Mouse (Mus musculus): ENCODE measurements around the gene Ip6k3. TPM values are rescaled to one million over a fixed set of nuclear protein-coding genes. Genes with fewer than 3 reads are reported as not detected.
A peak's percentile ranks its signal among the peaks of the same experiment; 100 is the strongest.

Gene Ip6k3
- total and polyA plus RNA-seq, 3 experiments = 26.3 to 65.7 (median 53.9) TPM

- no peak for TF ChIP-seq E2F4 (IDR thresholded peaks at IDR 0.05; ENCODE audit: insufficient replicate concordance, low read depth, low read length)
- TF ChIP-seq HCFC1 (IDR thresholded peaks at IDR 0.05; ENCODE audit: low read depth, low read length) = no peak
- TF ChIP-seq GABPA (IDR thresholded peaks at IDR 0.05; ENCODE audit: insufficient replicate concordance, low read depth, low read length) = no peak
- 0 out of 2 replicates have a peak, but pooled peaks have one; percentile 15 for TF ChIP-seq UBTF (IDR thresholded peaks at IDR 0.05; ENCODE audit: low read depth, low read length)
- no peak for TF ChIP-seq ZKSCAN1 (IDR thresholded peaks at IDR 0.05; ENCODE audit: borderline replicate concordance, low read depth, low read length)
- no peak; the same call in none of the 2 replicates for TF ChIP-seq POLR2A (IDR thresholded peaks at IDR 0.05; ENCODE audit: low read depth, low read length)
- TF ChIP-seq NRF1 (IDR thresholded peaks at IDR 0.05; ENCODE audit: low read depth, low read length) = no peak
- no peak for TF ChIP-seq MYC (IDR thresholded peaks at IDR 0.05; ENCODE audit: low read depth, low read length)
- TF ChIP-seq RCOR1 (conservative IDR thresholded peaks at IDR 0.05; ENCODE audit: low read depth, low read length) = no peak
- no peak for TF ChIP-seq PAX5 (IDR thresholded peaks at IDR 0.05; ENCODE audit: low read length)
- TF ChIP-seq ETS1 (conservative IDR thresholded peaks at IDR 0.05; ENCODE audit: low read depth, low read length) = peak; percentile 73; the same call in 1 of the 2 replicates
- 0 out of 2 replicates have a peak, but pooled peaks have one; percentile 18 for TF ChIP-seq CHD2 (IDR thresholded peaks at IDR 0.05; ENCODE audit: low read length)
Measured at GRCm38 (mm10) chr17:27175196-27175874, 7.7 kb upstream of the Ip6k3 start (continued).

- peak overlapping the region; percentile 78 for H3K4me2 ChIP-seq (ENCODE audit: insufficient read depth, low read depth, poor library complexity, severe bottlenecking)
- in situ Hi-C loops (cut with MboI; ENCODE audit: low pct_ligation_motif_present, low pct_unique_long_range_greater_than_20kb, low sequenced_read_pairs) (no loop called here), dilution Hi-C loops (cut with MboI; ENCODE audit: extremely low pct_ligation_motif_present, extremely low pct_unique_long_range_greater_than_20kb, low sequenced_read_pairs) (no loop called here)
- peak overlapping the region; percentile 74 for H3K9ac ChIP-seq (ENCODE audit: insufficient read depth, low read depth)
- peak; percentile 83 for DNase-seq (ENCODE audit: extremely low read depth)
- peaks cover 0 to 3% of the 10 kb centered on the region in 2 experiments for H3K36me3 ChIP-seq (replicated peaks in 1 of 2; ENCODE audit: control insufficient read depth in 1 of 2, insufficient read depth in 1 of 2, low read length in 1 of 2)
- peaks cover 53 to 82% of the 10 kb centered on the region in 2 experiments for H3K4me1 ChIP-seq (ENCODE audit: control insufficient read depth in 1 of 2, insufficient read depth in 2 of 2)
- H3K4me3 ChIP-seq (replicated peaks in 1 of 3; ENCODE audit: low read depth in 2 of 3, low read length in 2 of 3, poor library complexity in 1 of 3) = peak overlapping the region in 2 of 3 experiments; percentile 37 to 56
- H3K9me3 ChIP-seq (replicated peaks; ENCODE audit: low read length) = peaks cover 5% of the 10 kb centered on the region
- H3K27me3 ChIP-seq (replicated peaks) = no peaks in the 10 kb centered on the region
- H3K27ac ChIP-seq (ENCODE audit: insufficient read depth, low read depth) = peak overlapping the region; percentile 99
- 0 out of 2 replicates have a peak, but pooled peaks cover 1% of the 10 kb centered on the region for H3K79me2 ChIP-seq (replicated peaks; ENCODE audit: control insufficient read depth, extremely low read depth, insufficient read depth, poor library complexity, severe bottlenecking)
- peak; percentile 75 for TF ChIP-seq BHLHE40 (IDR thresholded peaks at IDR 0.05; ENCODE audit: low read depth, low read length)
- TF ChIP-seq CHD1 (IDR thresholded peaks at IDR 0.05; ENCODE audit: low read depth, low read length) = no peak
- no peak for TF ChIP-seq GABPA (IDR thresholded peaks at IDR 0.05; ENCODE audit: insufficient replicate concordance, low read depth, low read length)
- no peak for TF ChIP-seq USF2 (conservative IDR thresholded peaks at IDR 0.05; ENCODE audit: low read depth, low read length)
- TF ChIP-seq MAFK (IDR thresholded peaks at IDR 0.05; ENCODE audit: insufficient replicate concordance, low read length) = peak; percentile 50; the same call in 1 of the 2 replicates
- peak; percentile 67 for TF ChIP-seq HCFC1 (IDR thresholded peaks at IDR 0.05; ENCODE audit: low read depth, low read length)
- TF ChIP-seq TCF12 (IDR thresholded peaks at IDR 0.05; ENCODE audit: low read depth, low read length) = peak; percentile 86
- TF ChIP-seq E2F4 (IDR thresholded peaks at IDR 0.05; ENCODE audit: insufficient replicate concordance, low read depth, low read length) = no peak
- 0 out of 2 replicates have a peak, but pooled peaks have one; percentile 62 for TF ChIP-seq KAT2A (IDR thresholded peaks at IDR 0.05; ENCODE audit: insufficient replicate concordance, low read length)
- TF ChIP-seq CHD2 (IDR thresholded peaks at IDR 0.05; ENCODE audit: low read length) = peak; percentile 84
- TF ChIP-seq JUND (conservative IDR thresholded peaks at IDR 0.05; ENCODE audit: low read depth, low read length) = peak; percentile 35; the same call in 1 of the 2 replicates
- TF ChIP-seq TBP (conservative IDR thresholded peaks at IDR 0.05; ENCODE audit: low read depth, low read length) = peak; percentile 78; the same call in 1 of the 2 replicates
- TF ChIP-seq MYC (IDR thresholded peaks at IDR 0.05; ENCODE audit: low read depth, low read length) = 0 out of 2 replicates have a peak, but pooled peaks have one; percentile 48
- peak; percentile 11; the same call in 1 of the 2 replicates for TF ChIP-seq JUN (IDR thresholded peaks at IDR 0.05; ENCODE audit: insufficient read depth, low read depth, low read length)
- TF ChIP-seq SIN3A (IDR thresholded peaks at IDR 0.05; ENCODE audit: low read length) = peak; percentile 79
- peak; percentile 91 for TF ChIP-seq IRF4 (IDR thresholded peaks at IDR 0.05; ENCODE audit: low read depth, low read length)
- no peak for TF ChIP-seq NRF1 (IDR thresholded peaks at IDR 0.05; ENCODE audit: low read depth, low read length)
- no peak for TF ChIP-seq ZKSCAN1 (IDR thresholded peaks at IDR 0.05; ENCODE audit: borderline replicate concordance, low read depth, low read length)
- TF ChIP-seq ZMIZ1 (IDR thresholded peaks at IDR 0.05; ENCODE audit: low read depth, low read length) = no peak; the same call in 1 of the 2 replicates
- TF ChIP-seq SMC3 (IDR thresholded peaks at IDR 0.05; ENCODE audit: low read depth, low read length) = peak; percentile 29
- TF ChIP-seq NELFE (IDR thresholded peaks at IDR 0.05; ENCODE audit: low read depth, low read length) = peak; percentile 74; the same call in 1 of the 2 replicates
- peak; percentile 90 for TF ChIP-seq MEF2A (IDR thresholded peaks at IDR 0.05; ENCODE audit: borderline replicate concordance, low read depth, low read length)
- peak; percentile 85 for TF ChIP-seq EP300 (IDR thresholded peaks at IDR 0.05; ENCODE audit: low read length)
- no peak for TF ChIP-seq PAX5 (IDR thresholded peaks at IDR 0.05; ENCODE audit: low read length)
- 0 out of 2 replicates have a peak, but pooled peaks have one; percentile 54 for TF ChIP-seq MXI1 (IDR thresholded peaks at IDR 0.05; ENCODE audit: low read depth, low read length)
- peak; percentile 60; the same call in 1 of the 2 replicates for TF ChIP-seq MAX (IDR thresholded peaks at IDR 0.05; ENCODE audit: low read length)
- peak; percentile 2 for TF ChIP-seq RAD21 (IDR thresholded peaks at IDR 0.05; ENCODE audit: low read depth, low read length)
- peak; percentile 91; the same call in 1 of the 2 replicates for TF ChIP-seq RCOR1 (conservative IDR thresholded peaks at IDR 0.05; ENCODE audit: low read depth, low read length)
- peak; percentile 87 for TF ChIP-seq ETS1 (conservative IDR thresholded peaks at IDR 0.05; ENCODE audit: low read depth, low read length)
- TF ChIP-seq POLR2AphosphoS2 (IDR thresholded peaks at IDR 0.05; ENCODE audit: low read depth, low read length) = no peak
Measured at GRCm38 (mm10) chr17:27173715-27174114, 6.1 kb upstream of the Ip6k3 start.
